Comparison of ENCODE assay signal across 38 mouse cellular contexts in the genomic region with DNA sequence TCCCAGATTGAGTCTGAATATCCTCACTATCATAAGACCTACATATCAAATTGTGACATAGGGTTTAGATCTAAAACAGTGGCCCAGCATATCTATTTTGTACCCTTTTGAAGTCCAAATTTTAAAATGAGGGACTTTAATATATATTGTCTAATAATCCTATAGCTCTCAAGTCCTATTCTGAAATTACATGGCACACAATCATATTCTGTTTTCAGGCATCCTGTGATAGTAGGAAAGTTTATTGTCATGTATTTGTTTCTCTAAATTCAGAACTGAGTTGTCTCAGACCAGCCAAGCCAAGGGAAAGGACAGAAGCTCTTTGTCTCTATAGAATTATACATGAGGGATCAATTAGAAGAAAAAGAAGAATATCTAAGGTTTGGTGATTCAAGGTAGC. TPM values are rescaled to one million over a fixed set of nuclear protein-coding genes. Genes with fewer than 3 reads are reported as not detected.
"Had no signal": no experiment of that assay in that cellular context is flagged by ENCODE, and none has a peak within 500 bp of the region (broad histone marks: within the 10 kb centered on the region; RNA-seq: fewer than 3 reads in every experiment).

Gene Olfr166 (plus strand): TSS at position 301 of the 400 bp plus-strand sequence.

- H3K27me3 ChIP-seq: embryonic facial prominence, embryonic 12.5 days; embryonic facial prominence, embryonic 13.5 days; embryonic facial prominence, embryonic 15.5 days; forebrain, embryonic 12.5 days; forebrain, embryonic 13.5 days; forebrain, embryonic 15.5 days had no signal

- H3K4me3 ChIP-seq: embryonic facial prominence, embryonic 10.5 days; embryonic facial prominence, embryonic 12.5 days; embryonic facial prominence, embryonic 13.5 days; embryonic facial prominence, embryonic 15.5 days; erythroblast, embryonic 14.5 days; forebrain, embryonic 10.5 days; forebrain, embryonic 12.5 days; forebrain, embryonic 13.5 days; forebrain, embryonic 15.5 days; gastrocnemius, adult 2 months; heart, adult 2 months had no signal

- H3K27ac ChIP-seq: embryonic facial prominence, embryonic 10.5 days; embryonic facial prominence, embryonic 12.5 days; embryonic facial prominence, embryonic 13.5 days; embryonic facial prominence, embryonic 15.5 days; forebrain, embryonic 10.5 days; forebrain, embryonic 12.5 days; forebrain, embryonic 13.5 days; forebrain, embryonic 15.5 days; gastrocnemius, adult 2 months; heart, adult 2 months had no signal

- DNase-seq: cerebellum, adult 9-10 months; cerebellum, adult 9-11 months; cerebellum, postnatal 10 days; cerebellum, postnatal 14 days; cerebellum, postnatal 25 days; cerebellum, postnatal 36 days; embryo, embryonic 11 days; forebrain, postnatal 0 days; gastrocnemius, adult 2 months; gastrocnemius, postnatal 10 days; gastrocnemius, postnatal 14 days; gastrocnemius, postnatal 25 days; gastrocnemius, postnatal 36 days; heart, adult 11 months; heart, adult 18-20 months; heart, adult 2 months had no signal

- H3K9ac ChIP-seq: embryonic facial prominence, embryonic 12.5 days; embryonic facial prominence, embryonic 13.5 days; embryonic facial prominence, embryonic 15.5 days; forebrain, embryonic 12.5 days; forebrain, embryonic 13.5 days; forebrain, embryonic 15.5 days; forebrain, postnatal 0 days had no signal

- H3K4me1 ChIP-seq: embryonic facial prominence, embryonic 10.5 days; embryonic facial prominence, embryonic 12.5 days; embryonic facial prominence, embryonic 13.5 days; embryonic facial prominence, embryonic 15.5 days; forebrain, embryonic 10.5 days; forebrain, embryonic 12.5 days; forebrain, embryonic 13.5 days; forebrain, embryonic 15.5 days had no signal

- H3K4me2 ChIP-seq: embryonic facial prominence, embryonic 12.5 days; embryonic facial prominence, embryonic 13.5 days; embryonic facial prominence, embryonic 15.5 days; forebrain, embryonic 12.5 days; forebrain, embryonic 13.5 days; forebrain, embryonic 15.5 days had no signal

- H3K9me3 ChIP-seq: embryonic facial prominence, embryonic 12.5 days; embryonic facial prominence, embryonic 13.5 days; embryonic facial prominence, embryonic 15.5 days had no signal

- H3K36me3 ChIP-seq: embryonic facial prominence, embryonic 10.5 days; embryonic facial prominence, embryonic 12.5 days; embryonic facial prominence, embryonic 13.5 days; embryonic facial prominence, embryonic 15.5 days; forebrain, embryonic 10.5 days; forebrain, embryonic 12.5 days; forebrain, embryonic 15.5 days had no signal

RNA-seq across cellular contexts. Expression of gene Olfr166, which starts in this region (rescaled TPM):
- total RNA-seq: common myeloid progenitor, adult 5-6 weeks; forebrain, postnatal 0 days; gastrocnemius, adult 18-20 months; gastrocnemius, adult 2 months; gastrocnemius, adult 8-10 months; gastrocnemius, postnatal 10 days; gastrocnemius, postnatal 14 days; gastrocnemius, postnatal 25 days; gastrocnemius, postnatal 36 days; gastrocnemius, postnatal 4 days; granulocyte monocyte progenitor cell, adult 5-6 weeks; heart, adult 18-20 months; heart, adult 2 months; heart, adult 8-10 months had no signal
- polyA plus RNA-seq: cortical plate, adult 2 months; embryonic facial prominence, embryonic 10.5 days; embryonic facial prominence, embryonic 11.5 days; embryonic facial prominence, embryonic 12.5 days; embryonic facial prominence, embryonic 13.5 days; embryonic facial prominence, embryonic 15.5 days; erythroblast, embryonic 14.5 days; forebrain, embryonic 10.5 days; forebrain, embryonic 11.5 days; forebrain, embryonic 12.5 days; forebrain, embryonic 13.5 days; forebrain, embryonic 14.5 days; forebrain, embryonic 15.5 days; forebrain, embryonic 16.5 days; forebrain, postnatal 0 days; frontal cortex, adult 2 months; gonadal fat pad, adult 2 months; heart, adult 2 months had no signal
